Mouse (Mus musculus) gastrocnemius, postnatal 36 days (tissue): ENCODE results near the gene Amacr. TPM values are rescaled to one million over a fixed set of nuclear protein-coding genes. Genes with fewer than 3 reads are reported as not detected.
"Not testable (repeated sequence)": the region's sequence is repeated elsewhere in the genome, so short reads cannot be mapped to it uniquely, and the experiment has no call there.

ENCODE experiments used
- DNase-seq, 2 experiments: peaks; one replicate each; pipeline ENCODE4 v3.0.0; 2022
- intact Hi-C: fragments of 180-260 bp; cut with DNase I; formaldehyde crosslinking; loops from one replicate; pipeline ENCODE4 v1.15.1; 2025
- total RNA-seq, 2 experiments: library from RNA; stranded (reverse); gene quantifications; 2 replicates each; pipeline ENCODE4 v1.2.3; 2021

The Amacr gene
- total RNA-seq, 2 experiments from 2014 or later, result 17.2 to 18.0 TPM

DNA sequence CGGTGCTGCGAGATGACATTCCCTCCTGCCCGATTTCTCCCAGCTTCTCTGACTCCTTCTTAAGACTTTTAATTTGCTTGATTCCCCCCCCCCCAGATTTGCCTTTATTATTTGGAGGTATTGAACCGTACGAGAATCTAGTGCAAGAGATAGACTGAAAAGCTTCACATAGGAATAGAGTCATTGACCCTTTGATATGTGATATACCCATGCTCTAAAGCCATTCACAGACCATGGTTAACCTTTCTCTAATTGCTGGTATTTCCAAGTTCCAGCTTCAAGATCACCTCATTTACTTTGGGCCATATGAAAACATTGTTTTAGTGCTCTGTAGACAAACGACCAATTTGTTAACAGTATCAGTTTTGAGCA, 494 bp downstream of the Amacr start:
- intact Hi-C loops, result loop anchor here (10.0 kb wide), 1 partner anchor 497 kb away; the partner anchor contains the start of genes Brix1 and Rad1
- DNase-seq, result no peak

DNA sequence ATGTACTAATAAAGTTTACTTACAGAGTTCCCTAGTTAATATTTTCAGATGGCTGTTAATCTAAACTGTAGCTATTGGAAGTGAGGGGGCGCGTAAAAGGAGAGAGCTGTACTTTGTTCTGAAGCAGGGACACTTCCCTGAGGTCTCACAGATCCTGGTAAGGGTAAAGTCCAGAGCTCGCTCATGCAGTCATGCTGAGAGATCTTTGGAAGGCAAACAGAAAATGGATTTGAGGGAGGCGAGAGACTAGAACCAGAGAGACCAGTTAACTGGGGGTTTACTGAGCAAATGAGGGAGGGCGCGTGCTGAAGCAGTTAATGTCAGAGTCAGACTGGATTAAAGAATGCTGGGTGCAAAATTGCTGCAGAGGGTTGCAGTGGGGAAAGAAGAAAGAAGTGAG, 4.2 kb downstream of the Amacr start:
- DNase-seq, result no peak
- intact Hi-C loops, result loop anchor here (10.0 kb wide), 1 partner anchor 501 kb away; the partner anchor contains the start of genes Brix1 and Rad1

DNA sequence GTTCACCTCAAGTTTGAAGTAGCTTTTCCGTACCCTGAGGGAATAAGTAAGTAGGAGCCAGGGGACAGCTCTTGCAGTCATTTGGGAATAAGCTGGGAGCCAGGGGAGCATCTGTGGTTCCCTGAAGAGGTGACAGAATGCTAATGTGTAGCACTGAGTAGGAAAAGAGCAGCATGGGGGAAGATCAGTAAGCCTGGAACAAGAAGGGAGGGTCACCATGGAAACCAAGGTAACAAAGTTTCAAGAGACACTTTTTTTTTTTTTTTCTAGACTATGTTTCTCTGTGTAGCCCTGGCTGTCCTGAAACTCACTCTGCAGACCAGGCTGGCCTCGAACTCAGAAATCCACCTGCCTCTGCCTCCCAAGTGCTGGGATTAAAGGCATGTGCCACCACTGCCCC, 4.9 kb downstream of the Amacr start:
- not testable (repeated sequence) for DNase-seq
- intact Hi-C loops, result loop anchor here (10.0 kb wide), 1 partner anchor 502 kb away; the partner anchor contains the start of genes Brix1 and Rad1

DNA sequence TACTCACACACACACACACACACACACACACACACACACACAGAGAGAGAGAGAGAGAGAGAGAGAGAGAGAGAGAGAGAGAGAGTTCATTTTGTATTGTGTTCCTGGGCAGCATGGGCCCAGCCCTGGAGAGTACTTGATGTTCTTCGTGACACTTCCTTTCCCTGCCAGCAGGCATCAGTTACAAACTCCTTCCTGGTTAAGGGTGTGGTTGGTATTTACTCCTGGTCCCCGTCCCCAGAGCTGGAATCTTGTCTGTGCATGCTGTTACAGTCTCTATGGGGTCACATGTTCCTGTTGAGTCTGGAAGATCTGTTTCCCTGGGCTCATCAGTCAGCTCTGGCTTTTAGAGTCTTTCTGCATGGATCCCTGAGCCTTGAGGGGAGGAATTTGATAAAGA, 8.9 kb downstream of the Amacr start:
- DNase-seq, result peak in 1 of 2 experiments; percentile 6

DNA sequence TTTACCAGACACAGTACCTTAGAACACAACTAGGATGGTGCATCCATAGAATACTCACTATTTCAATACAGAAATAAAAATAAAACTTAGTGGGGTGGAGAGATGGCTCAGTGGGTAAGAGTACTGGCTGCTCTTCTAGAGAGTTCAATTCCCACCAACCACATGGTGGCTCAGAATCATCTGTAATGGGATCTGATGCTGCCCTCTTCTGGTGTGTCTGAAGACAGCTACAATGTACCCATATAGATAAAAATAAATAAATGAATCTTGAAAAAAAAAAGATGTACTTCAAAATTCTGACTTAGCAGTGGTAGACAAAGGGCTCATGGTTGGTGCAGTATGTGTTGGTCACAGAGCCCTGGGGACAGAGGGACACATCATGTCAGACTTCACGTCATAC, 10.0 kb downstream of the Amacr start:
- no peak for DNase-seq
- intact Hi-C loops, result no loop called here

More for the DNA sequence above, 8.9 kb downstream of the Amacr start:
- intact Hi-C loops, result no loop called here

DNA sequence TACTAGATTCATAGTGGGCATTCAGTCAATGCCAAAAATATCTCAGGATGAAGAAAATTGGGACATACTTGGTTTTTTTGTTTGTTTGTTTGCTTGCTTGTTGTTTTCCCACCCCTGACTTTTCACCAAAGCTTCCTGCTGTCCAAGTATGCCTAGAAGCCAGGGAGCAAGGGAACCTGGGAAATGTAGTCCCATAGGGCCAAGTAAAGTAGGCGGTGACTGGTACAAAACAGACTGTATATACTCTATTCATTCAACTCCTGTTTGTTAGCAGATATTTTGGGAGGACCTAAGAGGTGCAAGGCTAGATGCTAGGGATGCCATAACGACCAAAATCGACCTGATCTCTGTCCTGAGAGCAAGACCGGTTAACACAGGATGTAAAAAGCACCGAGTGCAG, 18.3 kb downstream of the Amacr start:
- no peak for DNase-seq
- intact Hi-C loops, result no loop called here

DNA sequence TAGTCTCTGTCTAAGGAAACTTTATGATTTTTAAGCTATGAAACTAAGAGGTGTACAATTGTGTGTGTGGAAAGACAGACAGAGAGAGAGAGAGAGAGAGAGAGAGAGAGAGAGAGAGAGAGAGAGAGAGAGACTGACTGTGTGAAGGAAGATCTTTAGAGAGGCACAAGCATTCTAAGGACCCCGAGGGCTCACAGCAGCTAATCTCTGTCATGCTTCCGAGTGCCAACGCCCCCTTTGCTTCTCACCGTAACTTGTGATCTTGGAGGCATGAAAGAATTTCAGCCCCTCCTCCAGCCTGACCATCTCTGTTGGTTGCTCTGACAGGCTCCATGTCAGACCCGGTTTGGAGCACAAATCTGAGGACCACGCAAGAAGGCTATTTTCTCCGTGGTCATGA, 18.9 kb downstream of the Amacr start, which contains the start of gene Slc45a2:
Slc45a2 (plus strand) TSS at position 301 of the 400 bp plus-strand sequence.
- intact Hi-C loops, result no loop called here

DNA sequence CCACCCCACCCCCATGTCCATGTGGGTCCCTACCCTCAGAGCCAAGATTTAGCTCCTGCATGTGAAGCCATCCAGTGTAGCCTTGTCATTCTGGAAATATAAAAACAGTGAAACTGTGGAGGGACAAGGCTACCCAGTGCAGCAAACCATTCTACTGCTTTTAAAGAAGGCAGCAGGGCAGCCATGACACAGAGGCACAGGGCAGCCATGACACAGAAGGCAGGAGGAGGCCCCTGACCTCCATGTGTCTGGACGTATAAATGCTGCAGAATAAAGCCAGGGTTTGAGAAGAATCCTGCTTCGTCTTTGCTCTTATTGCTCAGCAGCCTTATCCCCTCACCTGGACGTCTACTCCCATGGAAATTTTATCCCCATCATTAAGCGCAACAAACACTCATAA, 22.2 kb downstream of the Amacr start:
- DNase-seq, result no peak
- intact Hi-C loops, result no loop called here

More for the DNA sequence above, 18.9 kb downstream of the Amacr start, which contains the start of gene Slc45a2:
- no peak for DNase-seq

DNA sequence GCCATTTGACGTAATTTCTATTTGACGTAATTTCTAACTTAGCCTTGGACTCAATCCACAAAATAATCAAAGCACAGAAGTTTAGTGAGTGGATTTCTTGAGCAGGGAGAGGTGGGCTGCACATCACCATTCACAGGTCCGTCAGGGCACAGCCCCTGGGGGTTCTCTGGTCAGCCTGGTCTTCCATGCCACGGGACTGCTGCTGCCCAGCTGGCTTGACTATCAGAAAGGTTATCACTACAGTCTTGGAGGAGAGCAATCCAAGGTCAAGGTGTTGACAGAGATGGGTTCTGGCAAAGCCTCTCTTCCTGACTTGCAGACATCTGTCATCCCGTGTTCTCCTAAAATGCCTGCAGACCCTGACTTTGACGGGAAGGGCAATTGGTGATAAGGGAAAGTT, 23.1 kb downstream of the Amacr start:
- intact Hi-C loops, result no loop called here

DNA sequence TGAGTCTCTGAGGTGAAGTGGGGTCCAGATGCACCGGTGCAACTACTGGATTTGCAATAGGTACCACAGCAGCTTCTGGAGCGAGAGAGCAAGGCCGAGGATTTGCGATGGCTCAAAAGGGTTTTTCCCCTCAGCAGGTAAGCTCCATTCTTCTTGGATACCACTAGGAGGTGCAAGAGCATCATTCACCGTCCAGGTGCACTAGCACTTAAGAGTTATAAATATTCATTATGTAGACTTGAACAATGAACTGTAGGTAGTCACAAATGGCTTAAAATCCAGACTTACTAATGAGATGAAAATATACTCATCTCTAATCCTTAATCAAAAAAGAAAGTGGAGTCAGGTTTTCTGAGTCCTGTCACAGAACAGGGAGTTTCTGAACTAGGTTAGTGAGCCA, 27.2 kb downstream of the Amacr start:
- intact Hi-C loops, result no loop called here
- DNase-seq, result no peak

More for the DNA sequence above, 23.1 kb downstream of the Amacr start:
- DNase-seq, result no peak

DNA sequence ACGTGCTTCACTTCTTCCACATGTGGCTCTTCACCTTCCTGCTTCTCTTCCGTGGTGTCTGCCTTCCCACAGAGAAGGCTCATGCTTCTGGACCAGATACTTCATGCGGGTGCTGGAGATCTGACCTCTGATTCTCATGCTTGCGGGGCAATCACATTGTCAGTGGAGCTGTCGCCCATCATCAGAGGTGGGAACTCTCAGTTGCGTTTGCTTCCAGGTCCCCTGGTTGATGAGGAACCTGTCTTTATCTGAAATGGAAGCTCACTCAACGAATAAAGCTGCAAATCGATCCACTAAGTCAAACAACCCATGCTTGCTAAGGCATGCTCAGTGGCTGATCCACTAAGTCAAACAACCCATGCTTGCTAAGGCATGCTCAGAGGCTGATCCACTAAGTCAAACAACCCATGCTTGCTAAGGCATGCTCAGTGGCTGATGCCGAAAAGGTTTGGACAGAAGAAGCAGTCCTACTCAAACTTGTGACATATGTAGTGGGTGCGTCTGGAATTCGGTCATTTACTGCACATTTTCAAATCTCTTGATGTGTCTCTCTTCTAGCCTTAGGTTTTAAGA, 29.5 kb downstream of the Amacr start:
- DNase-seq, result no peak
- intact Hi-C loops, result no loop called here

DNA sequence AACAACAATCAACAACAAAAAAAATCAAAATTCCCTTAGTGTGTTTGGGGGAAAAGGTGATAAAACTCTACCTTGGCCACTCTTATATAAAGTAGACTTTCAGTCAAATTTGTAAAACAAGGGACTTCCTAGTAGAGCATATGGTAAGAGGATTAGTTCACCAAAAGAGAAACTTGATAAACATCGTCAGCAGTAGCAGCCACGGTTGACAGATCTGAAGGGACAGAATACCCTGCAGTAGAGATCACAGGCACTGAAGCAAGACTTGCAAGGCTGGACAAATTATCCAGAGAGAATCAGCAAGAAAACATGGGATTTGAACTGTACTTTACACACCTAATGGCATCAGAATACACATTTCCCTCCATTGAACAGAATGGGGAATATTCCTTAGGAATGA, 33.4 kb downstream of the Amacr start:
- no peak for DNase-seq
- intact Hi-C loops, result no loop called here

DNA sequence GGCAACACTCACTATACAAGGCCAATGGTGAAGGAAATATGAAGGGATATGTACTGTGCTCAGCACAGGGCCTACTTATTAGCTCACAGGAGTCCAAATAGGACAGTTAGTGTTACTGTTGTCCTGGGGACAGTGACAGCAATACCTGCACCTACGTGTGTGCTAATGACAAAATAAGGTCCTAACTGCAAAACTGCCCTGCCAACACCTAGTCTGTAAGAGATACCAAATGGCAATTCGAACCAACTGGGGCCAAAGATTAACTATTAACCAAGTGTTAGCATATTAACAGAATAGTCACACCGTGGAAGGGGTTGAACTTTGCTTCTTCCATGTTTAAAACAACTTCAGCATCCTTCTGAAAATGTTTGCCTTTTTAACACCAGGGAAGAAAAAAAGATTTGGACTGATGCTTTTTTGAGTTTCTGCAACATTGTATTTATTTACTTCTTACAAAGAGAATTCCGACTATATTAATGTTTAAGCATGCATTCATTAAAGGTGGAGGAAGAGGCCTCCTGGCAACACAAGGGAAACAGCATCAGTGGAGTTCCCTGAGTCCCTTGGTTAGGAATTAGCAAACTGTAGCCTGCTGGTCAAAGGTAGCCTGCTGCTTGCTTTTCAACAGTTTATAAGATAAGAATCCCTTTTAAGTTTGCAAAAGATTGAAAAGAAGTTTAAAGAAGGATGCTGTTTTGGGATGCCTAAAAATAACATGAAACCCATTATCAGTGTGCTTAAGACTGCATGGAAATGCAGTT, 45.4 kb downstream of the Amacr start:
- no peak for DNase-seq
- intact Hi-C loops, result no loop called here

DNA sequence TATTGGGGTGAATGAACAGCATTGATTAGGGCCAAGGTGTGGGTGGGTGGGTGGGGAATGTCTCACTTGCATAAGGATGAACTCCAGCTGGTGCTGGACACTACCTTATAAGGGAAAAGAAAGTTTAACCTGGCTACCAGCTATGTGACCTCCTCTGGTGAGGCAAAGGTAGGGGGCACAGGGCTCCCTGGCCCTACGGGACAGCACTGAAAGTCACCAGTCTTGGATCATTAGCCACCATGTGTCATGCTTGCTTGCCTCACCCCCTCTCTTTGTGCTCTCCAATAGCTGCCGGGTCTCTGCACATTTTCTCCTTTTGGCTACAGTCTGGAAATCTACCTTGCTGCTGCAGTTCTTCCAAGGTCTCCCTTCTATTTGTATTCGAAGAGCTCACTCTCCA, 48.6 kb downstream of the Amacr start:
- intact Hi-C loops, result no loop called here
- no peak for DNase-seq

DNA sequence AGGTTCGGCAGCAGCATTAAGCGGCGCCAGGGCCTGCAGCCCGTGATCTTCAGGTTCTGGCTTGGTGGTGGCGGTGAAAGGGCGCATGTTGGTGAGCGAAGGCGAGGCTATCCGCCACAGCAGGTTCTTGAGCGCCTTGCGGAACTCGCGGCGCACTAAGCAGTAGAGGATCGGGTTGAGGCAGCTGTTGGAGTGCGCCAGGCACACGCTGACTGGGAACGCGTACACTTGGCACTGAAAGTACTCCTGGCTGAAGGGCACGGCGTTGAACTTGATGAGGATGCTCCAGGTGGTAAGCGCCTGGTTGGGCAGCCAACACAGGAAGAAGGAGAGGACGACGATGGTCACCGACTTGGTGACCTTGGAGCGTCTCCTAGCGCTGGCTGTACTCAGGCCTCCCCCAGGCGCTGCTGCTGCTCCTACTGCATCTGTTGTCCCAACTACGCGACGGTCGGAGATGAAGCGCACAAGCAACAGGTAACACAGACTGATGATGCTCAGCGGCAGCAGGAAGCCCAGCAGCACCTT, 54.5 kb downstream of the Amacr start:
- intact Hi-C loops, result loop anchor here (2.0 kb wide), 1 partner anchor 345 kb away; no protein-coding TSS in a partner anchor
- no peak for DNase-seq

DNA sequence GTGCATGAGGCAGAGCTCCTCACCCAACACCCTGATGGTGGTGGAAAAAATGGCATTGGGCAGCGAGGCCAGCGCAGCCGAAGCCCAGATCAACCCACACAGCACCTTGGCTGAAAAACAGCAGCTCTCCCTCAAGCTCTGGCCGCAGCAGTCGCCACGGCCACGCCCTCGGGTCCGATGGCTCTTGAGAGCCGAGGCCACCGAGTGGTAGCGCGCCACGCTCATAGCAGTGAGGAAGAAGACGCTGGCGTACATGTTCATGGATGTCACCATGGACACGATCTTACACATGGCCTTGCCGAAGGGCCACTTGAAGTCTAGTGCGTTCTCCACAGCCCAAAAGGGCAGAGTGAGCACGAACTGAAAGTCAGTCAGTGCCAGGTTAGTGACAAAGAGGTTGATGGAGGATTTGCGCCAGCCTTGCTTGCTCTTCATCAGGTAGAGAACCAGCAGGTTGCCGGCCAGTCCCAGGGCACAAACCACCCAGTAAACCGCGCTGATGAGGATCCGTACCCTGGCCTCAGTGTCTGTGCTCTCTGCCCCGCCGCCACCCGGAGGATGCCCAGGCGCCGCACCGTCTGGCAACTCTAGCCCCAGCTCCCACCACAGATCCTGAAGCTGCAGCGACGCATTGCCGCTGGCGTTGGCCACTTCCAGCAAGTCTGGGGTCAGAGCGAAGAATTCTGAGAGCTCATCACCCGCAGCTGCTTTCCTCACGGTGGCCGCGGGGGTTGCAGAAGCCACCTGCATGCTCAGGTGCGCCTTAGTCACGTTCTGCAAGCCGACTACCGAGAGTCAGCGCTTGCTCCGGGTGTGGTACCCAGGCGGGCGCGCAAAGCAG, 55.2 kb downstream of the Amacr start:
- peak in 1 of 2 experiments; percentile 18 for DNase-seq
- intact Hi-C loops, result loop anchor here (2.0 kb wide), 1 partner anchor 344 kb away; no protein-coding TSS in a partner anchor

DNA sequence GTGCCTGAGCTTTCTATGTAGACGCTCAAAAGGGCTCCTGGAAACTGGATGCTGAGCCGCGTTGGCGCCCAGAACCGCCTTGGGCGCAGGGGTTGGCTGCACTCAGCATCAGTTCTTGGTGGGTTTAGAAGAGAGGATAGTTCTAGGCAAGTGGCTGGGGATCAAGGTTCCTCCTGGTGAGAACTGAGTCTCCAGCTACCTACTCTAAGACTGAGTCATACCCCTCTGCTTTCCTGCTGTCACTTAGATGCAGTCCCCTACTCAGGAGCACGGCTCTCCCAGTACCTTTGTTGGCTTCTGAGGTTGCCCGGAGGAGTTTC, 55.8 kb downstream of the Amacr start:
- DNase-seq, result no peak
- intact Hi-C loops, result loop anchor here (2.0 kb wide), 1 partner anchor 343 kb away; no protein-coding TSS in a partner anchor

DNA sequence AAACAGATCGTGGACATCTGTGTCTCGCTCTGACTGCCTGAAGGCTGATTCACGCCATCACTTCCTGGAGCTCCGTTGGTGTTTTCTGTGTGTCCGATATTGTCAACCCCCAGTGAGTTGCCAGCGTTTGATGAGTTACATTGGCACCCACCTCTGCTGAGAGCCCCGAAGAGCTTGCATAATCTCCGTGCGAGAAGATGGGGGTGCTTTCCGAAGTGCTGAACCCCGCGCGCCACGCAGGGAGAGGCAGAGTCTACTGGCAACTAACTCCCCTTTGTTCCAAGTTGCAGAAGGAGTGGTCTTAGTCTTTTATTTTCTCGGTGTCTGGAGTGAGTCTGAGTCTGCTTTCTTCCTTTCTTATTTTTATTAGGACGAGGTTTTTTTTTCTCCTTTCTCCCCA, 56.2 kb downstream of the Amacr start, which contains the start of gene Rxfp3:
Rxfp3 (minus strand) TSS at position 281 of the 400 bp plus-strand sequence.
- DNase-seq, result no peak
- intact Hi-C loops, result loop anchor here (1.0 to 2.0 kb wide), 2 partner anchors 283 to 343 kb away; no protein-coding TSS in a partner anchor

DNA sequence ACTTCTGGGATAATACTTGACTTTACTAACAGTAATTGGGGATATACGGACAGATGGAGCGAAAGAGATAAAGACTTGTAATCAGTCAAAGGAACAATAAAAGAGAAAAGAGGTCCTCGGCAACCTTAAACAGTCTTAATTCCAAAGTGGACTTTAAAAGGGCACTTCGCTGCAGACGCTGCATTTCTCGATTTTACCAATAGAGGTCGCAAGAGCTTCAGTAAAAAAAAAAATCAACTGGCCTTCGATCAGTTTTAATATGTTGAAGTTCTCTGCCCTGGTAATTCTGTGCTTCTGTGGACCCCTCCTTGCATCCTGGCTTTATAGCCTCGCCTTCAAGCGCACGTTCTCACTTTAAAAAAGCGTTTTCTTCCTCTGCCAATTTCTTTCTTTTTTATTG, 56.9 kb downstream of the Amacr start:
- DNase-seq, result no peak
- intact Hi-C loops, result loop anchor here (1.0 kb wide), 1 partner anchor 282 kb away; no protein-coding TSS in a partner anchor

DNA sequence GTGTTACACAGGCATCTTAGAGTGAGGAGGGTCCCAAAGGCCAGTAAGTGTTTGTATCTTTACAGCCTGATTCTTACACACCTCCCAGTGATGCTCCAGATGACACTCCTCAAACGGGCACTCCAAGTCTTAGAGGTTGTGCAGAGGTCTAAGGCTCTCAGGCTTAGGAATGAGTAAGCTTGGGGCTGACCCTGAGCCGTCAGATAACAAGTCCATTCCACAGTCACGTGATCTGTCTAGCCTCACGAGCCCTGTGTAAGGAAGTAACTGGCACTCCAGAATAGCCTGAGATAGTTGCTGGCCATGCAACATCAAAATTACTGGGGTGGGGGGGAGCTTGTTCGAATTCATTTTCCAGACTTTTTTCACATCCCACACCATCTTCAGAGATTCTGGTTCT, 58.5 kb downstream of the Amacr start:
- intact Hi-C loops, result no loop called here
- DNase-seq, result no peak
